Mouse (Mus musculus): ENCODE measurements around the gene Mapkbp1.

DNA sequence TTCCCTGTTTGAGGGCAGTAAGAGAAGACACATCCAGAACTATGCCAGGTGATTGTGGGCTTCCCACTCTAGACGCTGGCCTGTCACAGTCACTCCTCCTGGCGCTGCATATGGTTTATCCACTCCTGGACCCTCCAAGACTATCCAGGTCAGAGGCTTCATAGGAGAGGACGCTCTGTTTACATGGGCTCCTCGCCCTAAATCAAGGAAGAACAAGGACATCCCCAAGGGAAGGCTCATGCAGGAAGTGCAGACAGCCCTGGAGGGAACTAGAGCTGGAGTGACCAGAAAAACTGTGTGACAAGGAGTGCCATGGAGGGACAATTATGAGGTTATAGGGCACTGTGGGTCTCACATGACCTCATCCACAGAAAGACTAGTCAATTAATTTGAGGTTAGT is 24.9 kb downstream of the Mapkbp1 start:
- no peak for TF ChIP-seq POLR2A (IDR thresholded peaks at IDR 0.05; ENCODE audit: control insufficient read depth, extremely low read depth, insufficient read depth, low read length, poor library complexity)
- TF ChIP-seq CTCF (IDR thresholded peaks at IDR 0.05; ENCODE audit: borderline replicate concordance, control insufficient read depth, extremely low read depth, insufficient read depth, low read length, poor library complexity), result no peak

All from thymus, adult 2 months (tissue).